In genomic region chr13:51274639-51275038, GRCm38 (mm10) we compare ENCODE assay signal across 10 mouse cellular contexts.
DNase-seq lines count a peak whose midpoint lies in the region; ATAC-seq lines count a peak whose summit lies in the region.
"Had no signal": no experiment of that assay in that cellular context is flagged by ENCODE, and none has a peak within 500 bp of the region (broad histone marks: within the 10 kb centered on the region; RNA-seq: fewer than 3 reads in every experiment).

No protein-coding gene starts in this region.

- H3K4me2 ChIP-seq in embryonic facial prominence, embryonic 13.5 days: no peak overlapping the region
- no peak overlapping the region for H3K4me2 ChIP-seq in hindbrain, embryonic 11.5 days (replicated peaks; ENCODE audit: low read depth, low read length)
- no peak overlapping the region for H3K4me2 ChIP-seq in liver, embryonic 11.5 days

- WGBS in embryonic facial prominence, embryonic 13.5 days: 43% methylated on average over 5 of the region's 5 CpGs
- WGBS in hindbrain, embryonic 11.5 days: 75% methylated on average over 5 of the region's 5 CpGs
- WGBS in liver, embryonic 11.5 days: 52% methylated on average over 5 of the region's 5 CpGs

- DNase-seq in A20 (ENCODE audit: low read depth, low spot score): peak; percentile 69
- peak; percentile 21 for DNase-seq in kidney, adult 18-20 months
- DNase-seq in lung, postnatal 25 days (ENCODE audit: low spot score): peak; percentile 50
- no peak for DNase-seq in cerebellum, adult 11-12 months
- DNase-seq in hindbrain, embryonic 11.5 days (ENCODE audit: low spot score): no peak
- no peak for DNase-seq in T-cell, adult 2 months (ENCODE audit: low spot score)
- DNase-seq in liver, embryonic 11.5 days (ENCODE audit: low spot score): no peak

- H3K36me3 ChIP-seq in embryonic facial prominence, embryonic 13.5 days: no peaks in the 10 kb centered on the region
- H3K36me3 ChIP-seq in hindbrain, embryonic 11.5 days (ENCODE audit: control insufficient read depth, insufficient read depth, low read length): no peaks in the 10 kb centered on the region
- H3K36me3 ChIP-seq in liver, embryonic 11.5 days (ENCODE audit: control insufficient read depth, insufficient read depth, low read length): no peaks in the 10 kb centered on the region
- H3K36me3 ChIP-seq: G1E had no signal

- H3K9ac ChIP-seq in embryonic facial prominence, embryonic 13.5 days: no peak overlapping the region
- no peak overlapping the region for H3K9ac ChIP-seq in hindbrain, embryonic 11.5 days (ENCODE audit: low read depth, low read length)
- H3K9ac ChIP-seq in liver, embryonic 11.5 days (ENCODE audit: low read depth, low read length): no peak overlapping the region

- H3K4me3 ChIP-seq in embryonic facial prominence, embryonic 13.5 days: no peak overlapping the region
- H3K4me3 ChIP-seq in hindbrain, embryonic 11.5 days (ENCODE audit: low read depth, low read length): no peak overlapping the region
- H3K4me3 ChIP-seq in liver, embryonic 11.5 days (ENCODE audit: low read depth, low read length): no peak overlapping the region
- H3K4me3 ChIP-seq: myocyte had no signal

- H3K27me3 ChIP-seq in embryonic facial prominence, embryonic 13.5 days: no peaks in the 10 kb centered on the region
- H3K27me3 ChIP-seq in hindbrain, embryonic 11.5 days (ENCODE audit: control insufficient read depth, insufficient read depth, low read length): no peaks in the 10 kb centered on the region
- H3K27me3 ChIP-seq in liver, embryonic 11.5 days (replicated peaks; ENCODE audit: control insufficient read depth, insufficient read depth, low read length): no peaks in the 10 kb centered on the region

- H3K4me1 ChIP-seq in embryonic facial prominence, embryonic 13.5 days: peaks cover 45% of the 10 kb centered on the region
- no peaks in the 10 kb centered on the region for H3K4me1 ChIP-seq in hindbrain, embryonic 11.5 days (replicated peaks; ENCODE audit: control insufficient read depth, insufficient read depth, low read length)
- no peaks in the 10 kb centered on the region for H3K4me1 ChIP-seq in liver, embryonic 11.5 days (replicated peaks; ENCODE audit: control insufficient read depth, insufficient read depth, low read length)

- 0 out of 2 replicates have a peak overlapping the region, but pooled peaks have one; percentile 0 for H3K27ac ChIP-seq in embryonic facial prominence, embryonic 13.5 days
- no peak overlapping the region for H3K27ac ChIP-seq in hindbrain, embryonic 11.5 days (ENCODE audit: low read depth, low read length)
- no peak overlapping the region for H3K27ac ChIP-seq in liver, embryonic 11.5 days (ENCODE audit: low read depth, low read length)

- H3K9me3 ChIP-seq in embryonic facial prominence, embryonic 13.5 days: peaks cover 5% of the 10 kb centered on the region
- no peaks in the 10 kb centered on the region for H3K9me3 ChIP-seq in hindbrain, embryonic 11.5 days (ENCODE audit: control insufficient read depth, low read length)
- H3K9me3 ChIP-seq in liver, embryonic 11.5 days (ENCODE audit: control insufficient read depth, low read length): no peaks in the 10 kb centered on the region

- no peak for ATAC-seq in embryonic facial prominence, embryonic 13.5 days (ENCODE audit: insufficient number of reproducible peaks, insufficient read depth, low FRiP score, low TSS enrichment, low read depth)
- no peak for ATAC-seq in hindbrain, embryonic 11.5 days (ENCODE audit: low FRiP score)
- ATAC-seq in liver, embryonic 11.5 days (replicated peaks; ENCODE audit: low FRiP score): no peak

Comparison
In these comparisons a context has a peak if more than half of its experiments do, and no peak if none do; other contexts are left out.
1. DNase-seq: peak in A20 (single experiment), kidney, adult 18-20 months (single experiment) and lung, postnatal 25 days (single experiment); none in cerebellum, adult 11-12 months (single experiment), hindbrain, embryonic 11.5 days (single experiment), T-cell, adult 2 months (single experiment) and liver, embryonic 11.5 days (single experiment).